Mouse (Mus musculus) common myeloid progenitor, adult 5-6 weeks (primary cell): ENCODE data around the gene Nr2c2. TPM values are rescaled to one million over a fixed set of nuclear protein-coding genes. Genes with fewer than 3 reads are reported as not detected.
"Not testable (repeated sequence)": the region's sequence is repeated elsewhere in the genome, so short reads cannot be mapped to it uniquely, and the experiment has no call there.

Experiments used
- ATAC-seq: replicated peaks from 2 replicates; pipeline ENCODE4 v1.8.0; 2016; ENCODE audit warnings: low read depth, mild to moderate bottlenecking, moderate TSS enrichment, inconsistent platforms; ENCODE audit not compliant: poor library complexity, severe bottlenecking
- total RNA-seq: library from RNA; stranded (forward); fragments of 200-1000, 187-1606 nt; gene quantifications from 2 replicates; pipeline ENCODE4 v1.2.3, GENCODE M21; 2017

Nr2c2 gene
- total RNA-seq, result 60.5 and 66.0 TPM in 2 replicates

GRCm38 (mm10) chr6:92091130-92091591, at the start of gene Nr2c2:
TSS of gene Nr2c2 (plus strand) at chr6:92091390.
- peak; percentile 37 for ATAC-seq

GRCm38 (mm10) chr6:92042055-92042454, 49.1 kb upstream of the Nr2c2 start:
- no peak for ATAC-seq

GRCm38 (mm10) chr6:92042850-92043249, 48.3 kb upstream of the Nr2c2 start:
- peak; percentile 69 for ATAC-seq

DNA sequence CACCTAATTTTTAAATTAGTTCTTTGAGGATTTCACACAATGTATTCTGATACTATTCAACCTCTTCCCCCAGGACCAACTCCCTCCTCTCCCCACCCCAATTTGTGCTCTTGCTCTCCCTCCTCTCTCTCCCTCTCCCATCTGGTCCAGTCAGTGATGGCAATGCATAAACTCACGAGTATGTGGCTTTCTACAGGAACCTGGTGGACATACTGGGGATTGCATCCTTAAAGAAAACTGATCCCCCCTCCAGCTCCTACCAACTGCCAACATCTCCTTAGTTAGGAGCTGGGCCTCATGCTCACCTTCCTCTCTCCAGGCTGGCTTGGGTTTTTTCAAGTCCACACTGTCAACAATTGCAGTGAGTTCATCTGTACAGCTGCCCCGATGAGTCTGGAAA, 33.4 kb upstream of the Nr2c2 start:
- ATAC-seq, result peak; percentile 65; the same call in 1 of the 2 replicates

GRCm38 (mm10) chr6:92061725-92062124, 29.5 kb upstream of the Nr2c2 start:
- ATAC-seq, result no peak

DNA sequence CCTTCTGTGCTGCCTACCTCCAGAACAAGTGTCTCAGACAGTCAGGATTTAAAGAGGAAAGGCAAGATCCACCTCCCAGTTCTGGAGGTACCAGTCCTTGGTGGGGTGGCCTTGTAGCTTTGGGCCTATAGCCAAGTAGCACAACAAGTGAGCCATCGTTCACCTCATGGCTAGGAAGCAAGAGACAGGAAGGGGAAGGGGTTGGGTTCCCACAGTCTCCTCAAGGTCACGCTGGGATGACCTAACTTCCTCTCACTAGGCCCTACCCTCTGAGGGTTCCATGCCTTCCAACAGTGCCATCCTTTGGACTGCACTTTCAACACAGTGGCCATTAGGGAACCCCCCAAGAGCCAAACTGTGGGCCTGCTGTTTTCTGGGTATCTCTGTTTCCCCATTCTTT, 27.7 kb upstream of the Nr2c2 start:
- ATAC-seq, result no peak

DNA sequence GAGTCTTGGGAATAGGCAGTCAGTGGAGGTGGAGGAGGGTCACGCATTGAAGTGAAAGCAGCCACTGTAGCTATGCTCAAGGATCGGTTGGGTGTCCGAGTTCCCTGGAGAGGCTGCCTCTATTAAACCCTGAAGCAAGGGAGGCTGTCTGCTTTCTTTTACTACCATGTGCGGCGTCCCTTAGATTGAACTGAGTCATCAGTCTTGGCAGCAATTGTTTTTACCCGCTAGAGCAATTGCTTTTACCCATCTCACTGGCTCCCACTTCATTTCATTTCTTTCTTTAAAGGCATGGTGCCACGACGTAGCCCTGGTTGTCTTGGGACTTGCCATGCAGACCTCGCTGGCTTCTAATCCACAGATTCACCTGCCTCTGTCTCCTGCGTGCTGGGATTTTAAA, 27.1 kb upstream of the Nr2c2 start:
- ATAC-seq, result no peak

DNA sequence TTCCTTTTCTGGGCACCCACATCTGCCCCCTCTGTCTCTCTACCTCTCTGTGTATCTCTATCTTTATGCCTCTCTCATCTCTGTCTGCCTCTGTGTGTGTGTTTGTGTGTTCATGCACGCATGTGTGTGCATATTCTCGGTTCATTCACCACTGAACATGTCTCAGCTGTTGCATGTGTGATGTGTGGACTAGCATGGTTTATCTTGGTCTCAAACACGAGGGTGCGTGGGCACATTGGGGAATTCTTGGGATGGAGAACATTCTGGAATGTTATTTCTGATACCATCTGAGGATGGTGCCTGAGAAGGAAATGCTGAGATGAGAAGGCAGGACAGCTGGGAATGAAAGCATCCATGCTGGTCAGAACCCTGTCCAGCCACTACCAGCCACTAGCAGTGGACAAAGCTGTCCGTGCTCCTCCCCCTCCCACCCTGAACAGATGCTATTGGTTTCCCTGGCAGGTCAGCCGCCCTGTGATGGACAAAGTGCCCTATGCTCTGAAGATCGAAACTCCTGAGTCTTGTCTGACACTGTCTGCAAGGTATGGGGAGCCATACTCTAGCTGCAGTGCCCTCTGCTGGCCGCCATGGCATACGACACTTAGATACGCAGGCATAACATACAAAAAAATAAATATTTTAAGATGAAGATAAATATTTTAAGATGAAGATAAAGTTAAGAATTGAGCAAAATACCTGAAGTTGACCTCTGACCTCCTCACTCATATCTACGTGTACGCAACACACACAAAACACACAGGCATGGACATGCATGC, 25.3 kb upstream of the Nr2c2 start:
- ATAC-seq, result peak; percentile 47; the same call in 1 of the 2 replicates

- peak; percentile 93 for ATAC-seq
Observed at GRCm38 (mm10) chr6:92067146-92067790, 23.9 kb upstream of the Nr2c2 start.

- no peak for ATAC-seq
Observed at GRCm38 (mm10) chr6:92071121-92071839, 19.9 kb upstream of the Nr2c2 start.

DNA sequence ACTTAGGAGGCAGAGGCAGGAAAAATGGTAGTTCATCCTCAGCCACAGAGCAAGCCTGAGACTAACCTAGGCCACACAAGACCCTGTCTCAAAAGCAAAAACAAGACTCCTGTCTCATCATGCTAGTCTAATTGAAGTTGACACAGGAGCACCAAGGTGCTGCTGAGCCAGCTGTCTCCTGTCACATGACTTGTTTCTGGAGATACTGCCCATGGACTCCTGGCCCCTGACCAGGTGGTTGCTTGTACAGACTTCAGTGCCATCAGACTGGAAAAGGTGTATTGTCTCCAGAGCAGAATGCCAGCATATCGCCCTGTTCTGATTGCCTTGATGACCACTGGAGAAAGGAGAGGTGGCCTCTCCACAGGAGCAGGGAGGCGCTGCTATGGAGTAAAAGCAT, 10.5 kb upstream of the Nr2c2 start:
- ATAC-seq, result no peak

GRCm38 (mm10) chr6:92082756-92083155, 8.4 kb upstream of the Nr2c2 start:
- ATAC-seq, result no peak

- no peak for ATAC-seq
Observed at GRCm38 (mm10) chr6:92084932-92085331, 6.3 kb upstream of the Nr2c2 start.

DNA sequence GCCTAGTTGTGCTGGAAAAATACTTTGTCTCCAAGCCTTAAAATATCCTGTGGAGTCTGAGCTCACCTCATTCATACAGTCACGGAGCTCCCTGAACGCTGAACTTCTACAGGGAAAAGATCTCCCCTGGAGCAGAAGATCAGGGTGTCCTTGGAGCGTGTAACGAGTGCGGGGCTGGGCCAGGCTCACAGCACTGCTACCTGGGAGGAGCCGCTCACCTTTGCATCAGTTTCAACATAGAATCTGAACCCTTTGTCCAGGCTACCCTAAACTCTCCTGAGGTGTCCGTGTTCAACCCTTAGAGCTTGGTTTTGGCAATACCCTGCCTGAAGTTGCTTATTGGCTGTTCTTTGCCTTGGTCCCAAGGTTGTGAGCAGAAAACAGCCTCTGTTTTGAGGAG, 2.0 kb upstream of the Nr2c2 start:
- not testable (repeated sequence) for ATAC-seq

DNA sequence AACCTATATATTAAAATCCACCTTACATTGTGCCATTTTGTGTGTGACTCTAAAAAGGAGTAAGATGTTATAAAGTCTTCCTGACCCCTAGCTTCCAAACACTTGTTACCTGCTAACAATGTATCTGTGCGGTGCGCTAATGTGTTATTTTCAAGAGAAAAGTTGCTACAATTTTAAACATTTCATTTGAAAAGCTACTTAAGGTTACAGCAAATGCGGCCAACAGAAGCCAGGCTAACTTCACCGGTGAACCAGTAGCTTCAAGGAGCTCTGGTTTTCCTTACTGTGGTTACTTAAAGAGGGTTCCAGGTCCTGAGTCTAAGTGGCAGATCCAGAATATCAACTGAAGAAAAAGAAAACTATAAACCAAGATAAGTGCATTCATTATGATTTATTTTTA, 1.2 kb upstream of the Nr2c2 start:
- ATAC-seq, result no peak

DNA sequence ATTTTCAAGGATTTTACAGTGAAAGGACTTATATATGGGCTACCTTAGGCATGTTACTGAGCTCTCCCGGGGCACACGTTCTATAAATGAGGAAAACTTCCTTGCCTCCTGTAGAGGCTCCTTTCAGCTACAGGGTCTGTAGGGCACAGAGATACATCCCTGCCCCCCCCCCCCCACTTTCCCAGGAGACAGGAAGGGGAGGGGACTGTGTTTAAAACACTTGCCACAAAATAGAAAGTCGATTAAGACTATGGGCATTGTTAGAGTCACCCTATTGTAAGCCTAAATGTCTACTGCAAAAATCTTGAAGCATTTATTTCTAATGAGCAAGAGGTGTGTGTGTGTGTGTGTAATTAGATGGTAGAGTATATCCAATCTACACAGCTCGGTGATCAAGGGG, 693 bp upstream of the Nr2c2 start:
- no peak for ATAC-seq

DNA sequence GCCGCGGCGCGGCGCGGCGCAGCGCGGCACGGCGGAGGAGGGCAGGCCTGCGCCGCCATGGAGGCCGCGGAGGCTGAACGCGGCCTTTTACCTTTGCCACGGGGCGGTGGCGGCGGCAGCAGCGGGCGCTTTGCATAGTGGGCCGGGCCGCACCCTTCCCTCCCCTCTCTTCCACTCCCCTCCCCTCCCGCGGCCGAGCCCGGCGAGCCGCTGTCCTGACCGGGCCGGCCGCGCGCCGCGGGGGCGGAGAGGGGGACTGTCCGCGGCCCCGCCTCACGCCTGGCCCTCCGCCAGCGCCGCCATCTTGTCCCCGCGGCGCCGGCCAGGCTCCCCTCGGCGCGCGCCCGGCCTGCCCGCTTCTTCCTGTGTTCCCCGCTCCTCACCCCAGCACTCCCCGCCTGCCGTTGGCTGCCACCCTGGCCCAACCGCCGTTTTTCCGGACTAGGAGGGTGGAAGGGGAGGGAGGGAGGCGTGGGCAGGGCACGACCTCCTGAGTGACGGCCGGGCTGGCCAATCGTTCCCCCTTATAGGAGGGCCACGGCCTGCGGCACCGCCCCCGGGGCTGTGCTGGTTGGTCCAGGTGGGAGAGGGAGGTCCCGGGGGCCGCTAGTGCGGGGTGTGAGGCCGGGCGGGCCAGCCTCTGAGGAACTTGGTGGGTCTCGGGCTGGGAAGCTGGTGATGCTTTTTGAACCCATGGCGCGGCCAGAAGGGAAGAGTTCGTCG, 738 bp downstream of the Nr2c2 start:
- ATAC-seq, result peak; percentile 95

- no peak; the same call in 1 of the 2 replicates for ATAC-seq
Observed at GRCm38 (mm10) chr6:92092737-92093136, 1.5 kb downstream of the Nr2c2 start.

DNA sequence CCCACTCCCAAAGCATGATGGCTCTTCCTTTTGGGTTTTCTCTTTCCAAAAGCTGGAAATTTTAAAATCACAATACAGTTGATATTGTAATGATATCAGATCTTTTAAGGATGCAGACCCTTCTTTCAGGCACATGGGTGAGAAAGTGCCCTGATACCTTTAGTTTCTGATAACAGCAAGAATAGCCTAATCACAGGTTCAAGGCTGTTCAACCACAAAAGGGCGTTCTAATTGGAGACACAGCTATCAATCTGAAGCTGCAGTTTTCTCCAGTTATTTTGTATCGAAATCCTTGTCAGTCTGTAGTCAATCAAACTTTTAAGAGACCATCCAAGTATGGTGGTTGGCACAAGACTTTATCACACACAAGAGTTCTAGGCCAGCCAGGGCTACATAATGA, 2.7 kb downstream of the Nr2c2 start:
- ATAC-seq, result no peak

DNA sequence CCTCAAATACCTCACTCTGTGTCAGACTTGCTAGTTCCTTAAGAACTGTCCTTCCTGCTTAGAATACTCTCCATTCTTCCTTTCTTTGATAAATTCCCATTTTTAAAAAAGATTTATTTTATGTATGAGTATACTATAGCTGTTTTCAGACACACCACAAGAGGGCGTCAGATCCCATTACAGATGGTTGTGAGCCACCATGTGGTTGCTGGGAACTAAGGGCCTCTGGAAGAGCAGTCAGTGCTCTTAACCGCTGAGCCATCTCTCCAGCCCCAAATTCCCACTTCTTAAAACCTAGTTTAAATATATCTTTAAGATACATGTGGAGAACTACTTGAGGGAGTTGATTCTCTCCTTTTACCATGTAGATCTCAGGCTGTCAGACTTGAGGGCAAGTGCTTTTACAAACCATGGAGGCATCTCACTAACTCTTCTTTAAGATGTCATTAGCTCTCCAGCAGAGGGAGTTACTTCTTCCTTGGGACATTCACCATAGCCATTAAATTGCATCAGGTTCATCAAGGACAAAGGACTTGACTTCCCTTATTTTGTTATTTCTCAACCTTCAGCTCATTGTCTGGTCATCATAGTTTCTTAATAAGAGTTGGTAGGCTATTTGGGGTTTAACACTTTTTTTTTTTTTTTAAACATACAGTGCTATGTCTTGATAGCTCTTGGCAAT, 9.6 kb downstream of the Nr2c2 start:
- ATAC-seq, result peak; percentile 90
